Mouse (Mus musculus) adrenal gland, adult 10 weeks (tissue): Measurements from ENCODE around the gene Oit1. TPM values are rescaled to one million over a fixed set of nuclear protein-coding genes. Genes with fewer than 3 reads are reported as not detected.

ENCODE experiments used
- polyA plus RNA-seq: library from polyadenylated mRNA; stranded (reverse); fragments of 350-450 nt; fragmentation: Illumina TruSeq; extraction: RNeasy Lipid Tissue Mini Kit (QIAGEN cat#74804); gene quantifications from one replicate; pipeline ENCODE4 v1.2.3, GENCODE M21; 2014; ENCODE audit warnings: low read depth, low replicate concordance

Gene Oit1
- not detected for polyA plus RNA-seq

DNA sequence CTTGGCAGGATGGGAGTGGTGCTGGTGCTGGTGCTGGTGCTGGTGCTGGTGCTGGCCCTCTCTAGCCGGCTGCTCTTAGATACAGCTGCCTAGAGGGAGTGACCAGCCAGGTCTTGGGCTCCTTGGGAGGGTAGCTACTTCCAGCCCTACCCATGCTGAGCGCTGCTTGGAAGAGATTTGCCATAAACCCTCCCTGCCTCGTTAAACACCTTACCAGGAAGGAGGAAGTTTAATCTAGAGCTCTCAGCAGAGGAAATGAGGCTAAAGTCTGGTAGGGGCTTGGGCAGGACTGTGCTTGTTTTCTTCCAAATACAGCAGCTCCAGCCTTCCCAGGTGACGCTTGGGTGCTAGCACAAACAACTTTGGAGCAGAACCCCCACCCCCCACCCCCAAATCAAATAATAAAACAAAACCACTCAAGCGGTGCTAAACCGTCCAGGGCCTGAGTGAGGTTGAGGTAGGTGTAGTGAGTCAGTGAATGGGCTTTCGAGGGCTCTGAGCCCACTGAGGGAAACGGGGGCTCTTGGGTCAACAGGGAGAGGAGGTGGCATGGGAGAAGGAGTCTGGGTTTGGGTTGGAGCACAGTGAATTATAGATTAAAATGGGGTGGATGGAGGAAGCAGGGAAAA is at the start of gene Oit1:
Oit1 (minus strand) TSS at position 70 of the 629 bp plus-strand sequence.

DNA sequence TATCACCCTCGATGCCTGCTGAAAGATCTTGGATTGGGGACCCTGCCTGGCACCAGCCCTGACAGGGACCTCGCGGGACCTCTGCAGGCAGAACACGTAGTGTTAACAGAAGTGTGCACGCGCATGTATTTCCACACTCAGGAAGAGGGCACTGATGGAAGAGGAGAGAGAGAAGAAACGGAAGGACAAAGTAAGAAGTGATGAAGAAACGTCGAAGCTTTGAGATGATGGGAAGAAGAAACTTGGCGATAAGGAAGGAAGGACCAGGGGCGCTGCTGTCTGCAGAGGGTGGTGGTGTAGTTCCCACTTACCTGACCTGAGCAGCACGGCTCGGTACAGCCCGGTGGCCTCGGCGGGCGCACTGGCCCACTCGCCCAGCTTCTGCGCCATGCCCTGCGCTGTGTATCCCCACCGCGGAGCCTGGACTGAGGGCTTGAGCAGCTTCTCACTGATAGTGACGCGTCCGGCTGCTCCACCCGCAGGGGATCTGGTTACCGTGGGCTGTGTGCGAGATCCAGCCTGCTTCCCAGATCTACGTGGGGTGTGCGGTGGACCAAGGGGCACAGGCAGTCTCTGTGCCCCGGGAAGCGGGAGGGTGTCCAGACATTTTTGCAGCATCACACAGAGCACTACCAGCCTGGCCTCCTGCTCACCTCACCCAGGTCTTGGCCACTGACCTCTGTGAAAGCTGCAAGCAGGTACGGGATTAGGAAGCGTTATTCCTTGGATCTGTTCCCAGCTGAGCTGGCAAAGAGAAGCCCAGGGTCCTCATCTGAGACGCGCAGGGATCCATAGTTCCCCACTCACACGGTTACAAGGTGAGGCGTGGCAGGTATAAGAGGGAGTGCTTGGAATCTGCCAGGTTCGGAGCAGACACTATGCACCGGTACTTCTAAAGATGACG is 61.1 kb downstream of the Oit1 start, which contains the start of gene Fam107a:
Fam107a (minus strand) TSS at position 830 of the 904 bp plus-strand sequence.

Other genes starting within 250 kb of the Oit1 start
- 413 TPM for gene Pdhb, start 205.7 kb downstream of the Oit1 start, polyA plus RNA-seq
- 27.6 TPM for gene Kctd6, start 164.6 kb downstream of the Oit1 start, polyA plus RNA-seq
- not detected for gene Acox2, start 119.4 kb downstream of the Oit1 start, polyA plus RNA-seq
- 8.1 TPM for gene Fam107a, start 60.7 kb downstream of the Oit1 start, polyA plus RNA-seq